Mouse (Mus musculus): ENCODE results near the gene Ripor1.

GRCm38 (mm10) chr8:105607684-105608083 is 2.6 kb downstream of the Ripor1 start:
- TF ChIP-seq GATA1 (IDR thresholded peaks at IDR 0.05; ENCODE audit: low read length) (no peak), TAL1 (IDR thresholded peaks at IDR 0.05; ENCODE audit: low read length) (no peak)
